Mouse (Mus musculus) stomach, postnatal 0 days (tissue): ENCODE results near the gene Slc13a1.

Experiments used
- CTCF ChIP-seq: IDR thresholded peaks from 2 replicates; pipeline ENCODE4 v1.5.1; 2016; ENCODE audit warnings: antibody characterized with exemption, low read depth, mild to moderate bottlenecking, moderate library complexity
- EP300 ChIP-seq: optimal IDR thresholded peaks from 2 replicates; pipeline ENCODE3; 2016; ENCODE audit warnings: antibody characterized with exemption

- TF ChIP-seq CTCF, result no peak
- no peak for TF ChIP-seq EP300
Measured at GRCm38 (mm10) chr6:24202226-24202625, 34.3 kb upstream of the Slc13a1 start.
